Mouse (Mus musculus): Measurements from ENCODE around the gene Galnt2. TPM values are rescaled to one million over a fixed set of nuclear protein-coding genes. Genes with fewer than 3 reads are reported as not detected.
A peak's percentile ranks its signal among the peaks of the same experiment; 100 is the strongest.

Gene Galnt2
- polyA plus RNA-seq, 1 experiment from 2014 or later: 70.0 TPM

DNA sequence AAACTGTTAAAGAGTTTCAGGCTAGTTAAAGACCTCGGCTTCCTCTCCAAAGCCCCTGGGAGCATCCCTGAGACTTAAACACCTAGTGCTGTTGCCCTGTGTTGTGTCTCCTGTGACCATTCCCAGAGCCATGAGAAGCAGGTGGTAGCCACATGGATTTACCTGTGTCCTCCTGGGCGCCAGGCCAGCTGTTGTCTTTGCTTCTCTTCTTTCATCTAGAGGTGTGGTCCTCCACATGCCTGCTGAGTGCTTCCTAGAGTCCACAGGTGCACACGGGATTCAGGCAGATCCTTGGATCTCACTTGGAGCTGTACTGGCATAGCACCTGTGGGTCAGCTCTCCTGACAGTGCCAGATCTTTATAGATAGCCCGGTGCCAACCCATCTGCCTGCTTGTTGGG is 36.0 kb downstream of the Galnt2 start:
- Histone ChIP-seq H3K27me3 (replicated peaks; ENCODE audit: control insufficient read depth, insufficient read depth, low read length) (no peaks in the 10 kb centered on the region), H3K27ac (replicated peaks; ENCODE audit: low read depth, low read length) (no peak overlapping the region), H3K9ac (ENCODE audit: low read depth, low read length) (no peak overlapping the region), H3K4me1 (ENCODE audit: control insufficient read depth, insufficient read depth, low read length) (no peaks in the 10 kb centered on the region; the same call in 1 of the 2 replicates), H3K4me3 (ENCODE audit: low read depth, low read length) (no peak overlapping the region), H3K4me2 (ENCODE audit: low read depth, low read length) (no peak overlapping the region), H3K9me3 (ENCODE audit: control insufficient read depth, low read length) (no peaks in the 10 kb centered on the region), H3K36me3 (ENCODE audit: control insufficient read depth, insufficient read depth, low read length) (no peaks in the 10 kb centered on the region)
- peak; percentile 37 for DNase-seq (ENCODE audit: low spot score)
- no peak for ATAC-seq (ENCODE audit: low read depth)
- WGBS: 73% methylated on average over 4 of the region's 4 CpGs

DNA sequence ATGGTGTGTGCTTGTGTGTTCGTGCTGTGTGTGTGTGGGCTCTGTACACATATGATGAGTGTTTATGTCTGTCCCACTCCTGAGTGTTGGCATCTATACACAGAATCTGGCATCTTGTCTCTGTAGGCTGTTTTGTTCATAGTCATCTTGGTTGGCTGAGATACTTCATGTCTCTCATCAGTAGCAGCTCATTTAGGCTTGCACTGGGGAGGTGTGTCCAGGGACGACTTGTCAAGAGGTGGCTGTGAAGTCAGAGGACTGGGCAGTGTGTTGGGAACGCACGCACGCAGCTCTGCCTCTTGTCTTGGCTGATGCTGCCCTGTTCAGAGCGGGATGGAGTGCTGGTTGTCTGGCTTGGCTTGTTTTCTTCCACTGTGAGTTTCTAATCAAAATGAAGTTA is 39.3 kb downstream of the Galnt2 start:
- Histone ChIP-seq H3K9me3 (ENCODE audit: control insufficient read depth, low read length) (no peaks in the 10 kb centered on the region), H3K27me3 (replicated peaks; ENCODE audit: control insufficient read depth, insufficient read depth, low read length) (no peaks in the 10 kb centered on the region), H3K36me3 (ENCODE audit: control insufficient read depth, insufficient read depth, low read length) (no peaks in the 10 kb centered on the region), H3K4me3 (ENCODE audit: low read depth, low read length) (no peak overlapping the region), H3K9ac (ENCODE audit: low read depth, low read length) (no peak overlapping the region), H3K27ac (replicated peaks; ENCODE audit: low read depth, low read length) (no peak overlapping the region), H3K4me1 (ENCODE audit: control insufficient read depth, insufficient read depth, low read length) (peaks cover 12% of the 10 kb centered on the region), H3K4me2 (ENCODE audit: low read depth, low read length) (no peak overlapping the region)
- WGBS: 89% methylated on average over 6 of the region's 6 CpGs
- DNase-seq (ENCODE audit: low spot score): no peak
- ATAC-seq (ENCODE audit: low read depth): no peak

DNA sequence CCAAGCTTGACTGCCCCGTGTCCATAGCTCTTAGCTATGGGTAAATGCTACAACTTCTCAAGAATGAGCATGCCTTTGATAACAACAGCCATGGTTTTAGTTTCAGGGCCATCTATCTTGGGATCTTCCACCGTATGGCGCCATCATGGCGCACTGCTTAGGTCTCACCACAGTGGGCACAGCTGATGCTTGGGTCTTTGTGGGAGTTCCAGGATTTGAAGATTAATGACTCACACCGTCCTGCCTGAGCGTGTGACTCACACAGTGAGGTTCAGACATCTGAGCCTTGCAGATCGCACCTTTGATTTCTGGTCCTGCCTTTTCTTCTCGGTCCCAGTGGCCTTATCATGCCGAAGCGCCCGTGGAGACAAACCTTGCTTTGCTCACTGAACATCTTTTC is 39.7 kb downstream of the Galnt2 start:
- no peak for DNase-seq (ENCODE audit: low spot score)
- no peaks in the 10 kb centered on the region for H3K9me3 ChIP-seq (ENCODE audit: control insufficient read depth, low read length)
- peaks cover 12% of the 10 kb centered on the region for H3K4me1 ChIP-seq (ENCODE audit: control insufficient read depth, insufficient read depth, low read length)
- H3K27me3 ChIP-seq (replicated peaks; ENCODE audit: control insufficient read depth, insufficient read depth, low read length): no peaks in the 10 kb centered on the region
- no peak overlapping the region for H3K9ac ChIP-seq (ENCODE audit: low read depth, low read length)
- WGBS: 86% methylated on average over 11 of the region's 11 CpGs
- ATAC-seq (ENCODE audit: low read depth): no peak
- no peaks in the 10 kb centered on the region for H3K36me3 ChIP-seq (ENCODE audit: control insufficient read depth, insufficient read depth, low read length)
- no peak overlapping the region for H3K4me2 ChIP-seq (ENCODE audit: low read depth, low read length)
- H3K27ac ChIP-seq (replicated peaks; ENCODE audit: low read depth, low read length): no peak overlapping the region
- no peak overlapping the region for H3K4me3 ChIP-seq (ENCODE audit: low read depth, low read length)

DNA sequence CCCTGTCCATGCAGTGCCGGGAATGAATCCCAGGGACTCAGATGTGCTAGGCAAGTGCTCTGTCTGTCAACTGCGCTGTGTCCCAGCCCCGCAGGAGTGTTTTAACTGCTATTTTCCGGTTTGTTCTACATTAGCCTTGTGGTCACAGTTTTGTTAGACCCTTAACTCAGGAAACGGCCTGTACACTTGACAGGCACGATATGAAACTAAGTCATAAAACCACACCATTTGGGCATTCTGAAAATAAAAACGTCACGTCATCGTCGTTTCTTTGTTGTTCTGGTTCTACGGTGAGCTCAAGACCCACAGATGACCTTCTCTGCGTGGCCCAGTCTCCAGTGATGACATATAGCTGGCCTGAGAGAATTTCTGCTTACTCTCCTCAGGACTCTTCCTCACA is 40.3 kb downstream of the Galnt2 start:
- WGBS: 86% methylated on average over 12 of the region's 12 CpGs
- Histone ChIP-seq H3K36me3 (ENCODE audit: control insufficient read depth, insufficient read depth, low read length) (no peaks in the 10 kb centered on the region), H3K9me3 (ENCODE audit: control insufficient read depth, low read length) (no peaks in the 10 kb centered on the region), H3K4me1 (ENCODE audit: control insufficient read depth, insufficient read depth, low read length) (peaks cover 12% of the 10 kb centered on the region), H3K27ac (replicated peaks; ENCODE audit: low read depth, low read length) (no peak overlapping the region), H3K4me2 (ENCODE audit: low read depth, low read length) (no peak overlapping the region), H3K9ac (ENCODE audit: low read depth, low read length) (no peak overlapping the region), H3K27me3 (replicated peaks; ENCODE audit: control insufficient read depth, insufficient read depth, low read length) (no peaks in the 10 kb centered on the region), H3K4me3 (ENCODE audit: low read depth, low read length) (no peak overlapping the region)
- DNase-seq (ENCODE audit: low spot score) (no peak), ATAC-seq (ENCODE audit: low read depth) (no peak)

DNA sequence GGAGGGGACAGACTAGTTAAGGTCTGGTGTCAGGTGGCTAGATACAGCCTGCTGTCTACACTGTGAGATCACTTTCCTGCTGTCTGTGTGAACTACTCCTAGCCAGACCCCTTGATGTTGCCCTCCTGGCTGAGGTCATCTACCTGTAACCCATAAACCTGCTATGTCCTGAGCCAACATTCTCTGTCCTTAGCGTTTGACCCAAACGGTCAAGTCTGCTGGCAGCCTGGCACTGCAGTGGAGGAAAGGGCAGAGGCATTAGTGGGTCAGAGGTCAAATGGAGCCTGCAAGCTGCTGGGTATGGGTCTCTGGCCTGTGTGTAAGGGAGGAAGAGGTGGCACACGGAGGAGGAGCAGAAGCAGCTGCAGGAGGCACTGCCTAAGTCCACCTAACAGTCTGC is 41.6 kb downstream of the Galnt2 start:
- Histone ChIP-seq H3K9ac (ENCODE audit: low read depth, low read length) (no peak overlapping the region), H3K4me2 (ENCODE audit: low read depth, low read length) (no peak overlapping the region), H3K27me3 (replicated peaks; ENCODE audit: control insufficient read depth, insufficient read depth, low read length) (no peaks in the 10 kb centered on the region), H3K9me3 (ENCODE audit: control insufficient read depth, low read length) (no peaks in the 10 kb centered on the region), H3K4me1 (ENCODE audit: control insufficient read depth, insufficient read depth, low read length) (peaks cover 12% of the 10 kb centered on the region), H3K4me3 (ENCODE audit: low read depth, low read length) (no peak overlapping the region), H3K27ac (replicated peaks; ENCODE audit: low read depth, low read length) (no peak overlapping the region), H3K36me3 (ENCODE audit: control insufficient read depth, insufficient read depth, low read length) (no peaks in the 10 kb centered on the region)
- DNase-seq (ENCODE audit: low spot score) (no peak), ATAC-seq (ENCODE audit: low read depth) (no peak)
- WGBS: 55% methylated on average over 3 of the region's 3 CpGs

DNA sequence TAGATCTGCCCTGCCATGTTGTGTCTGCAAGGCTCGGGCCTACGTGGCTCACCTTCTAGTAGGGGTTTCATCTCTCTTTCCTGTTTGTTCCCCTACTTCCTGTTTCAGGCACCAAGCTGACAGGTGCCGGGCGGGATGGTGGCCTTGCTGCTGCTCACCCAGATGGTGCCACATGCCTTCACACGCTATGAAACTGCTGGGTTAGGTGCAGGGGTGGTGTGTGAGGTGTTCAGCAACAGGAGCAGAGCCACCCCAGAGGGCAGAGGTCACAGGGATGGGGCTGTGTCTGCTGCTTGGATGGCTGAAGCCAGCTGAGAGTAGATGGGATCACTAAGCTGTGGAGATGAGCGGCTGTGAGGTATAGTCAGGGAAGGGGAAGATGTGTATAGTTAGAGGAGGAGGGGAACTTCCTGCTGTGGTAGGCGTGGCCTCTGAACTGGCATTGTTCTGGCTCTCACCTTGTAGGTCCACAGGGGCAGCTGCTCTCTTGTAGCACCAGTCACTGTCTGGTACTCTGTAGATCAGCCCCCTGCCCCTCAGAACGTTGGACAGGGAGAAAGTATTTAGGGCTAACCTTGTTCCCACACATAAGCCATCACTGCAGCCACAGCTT is 42.5 kb downstream of the Galnt2 start:
- H3K36me3 ChIP-seq (ENCODE audit: control insufficient read depth, insufficient read depth, low read length): no peaks in the 10 kb centered on the region
- DNase-seq (ENCODE audit: low spot score) (no peak), ATAC-seq (ENCODE audit: low read depth) (no peak)
- WGBS: 55% methylated on average over 7 of the region's 8 CpGs
- no peak overlapping the region for H3K9ac ChIP-seq (ENCODE audit: low read depth, low read length)
- no peaks in the 10 kb centered on the region for H3K9me3 ChIP-seq (ENCODE audit: control insufficient read depth, low read length)
- H3K27me3 ChIP-seq (replicated peaks; ENCODE audit: control insufficient read depth, insufficient read depth, low read length): no peaks in the 10 kb centered on the region
- H3K4me3 ChIP-seq (ENCODE audit: low read depth, low read length): no peak overlapping the region
- H3K27ac ChIP-seq (replicated peaks; ENCODE audit: low read depth, low read length): no peak overlapping the region
- H3K4me2 ChIP-seq (ENCODE audit: low read depth, low read length): no peak overlapping the region
- H3K4me1 ChIP-seq (ENCODE audit: control insufficient read depth, insufficient read depth, low read length): peaks cover 16% of the 10 kb centered on the region

DNA sequence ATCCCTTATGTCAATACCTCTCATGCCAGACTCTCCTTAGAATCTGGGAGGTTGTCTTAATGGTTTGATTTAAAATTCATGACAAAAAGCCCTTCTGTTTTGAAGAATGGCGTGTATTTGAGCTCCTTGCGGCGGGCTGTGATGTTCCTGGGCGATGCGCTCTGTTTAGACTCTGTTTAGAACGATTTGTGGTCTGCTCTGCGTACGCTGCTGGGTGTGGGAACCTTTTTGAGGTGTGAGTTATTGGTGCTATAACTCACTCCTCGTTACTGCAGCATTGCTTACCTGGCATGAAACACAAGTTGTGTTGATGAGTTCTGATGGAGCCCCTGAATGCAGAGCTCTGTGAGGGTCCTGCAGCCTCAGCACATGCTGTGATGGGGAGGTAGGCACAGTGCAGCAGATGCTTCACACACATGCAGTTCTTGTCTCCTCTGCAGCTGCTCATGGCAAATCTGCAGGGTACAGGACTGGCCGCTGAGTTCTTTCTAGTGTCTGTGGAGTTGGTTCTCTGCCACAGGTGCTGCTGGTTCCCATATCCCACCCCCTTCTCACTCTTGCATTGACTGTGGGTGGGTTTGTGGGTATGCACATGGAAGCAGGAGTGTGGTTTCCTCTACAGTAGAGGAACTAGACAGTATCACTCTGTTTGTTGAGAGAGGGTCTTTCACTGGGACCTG is 43.4 kb downstream of the Galnt2 start:
- Histone ChIP-seq H3K27ac (replicated peaks; ENCODE audit: low read depth, low read length) (no peak overlapping the region), H3K9ac (ENCODE audit: low read depth, low read length) (no peak overlapping the region), H3K9me3 (ENCODE audit: control insufficient read depth, low read length) (no peaks in the 10 kb centered on the region), H3K4me3 (ENCODE audit: low read depth, low read length) (no peak overlapping the region), H3K36me3 (ENCODE audit: control insufficient read depth, insufficient read depth, low read length) (no peaks in the 10 kb centered on the region), H3K4me1 (ENCODE audit: control insufficient read depth, insufficient read depth, low read length) (peaks cover 16% of the 10 kb centered on the region), H3K4me2 (ENCODE audit: low read depth, low read length) (no peak overlapping the region), H3K27me3 (replicated peaks; ENCODE audit: control insufficient read depth, insufficient read depth, low read length) (no peaks in the 10 kb centered on the region)
- WGBS: 68% methylated on average over 10 of the region's 10 CpGs
- DNase-seq (ENCODE audit: low spot score) (no peak), ATAC-seq (ENCODE audit: low read depth) (no peak)

DNA sequence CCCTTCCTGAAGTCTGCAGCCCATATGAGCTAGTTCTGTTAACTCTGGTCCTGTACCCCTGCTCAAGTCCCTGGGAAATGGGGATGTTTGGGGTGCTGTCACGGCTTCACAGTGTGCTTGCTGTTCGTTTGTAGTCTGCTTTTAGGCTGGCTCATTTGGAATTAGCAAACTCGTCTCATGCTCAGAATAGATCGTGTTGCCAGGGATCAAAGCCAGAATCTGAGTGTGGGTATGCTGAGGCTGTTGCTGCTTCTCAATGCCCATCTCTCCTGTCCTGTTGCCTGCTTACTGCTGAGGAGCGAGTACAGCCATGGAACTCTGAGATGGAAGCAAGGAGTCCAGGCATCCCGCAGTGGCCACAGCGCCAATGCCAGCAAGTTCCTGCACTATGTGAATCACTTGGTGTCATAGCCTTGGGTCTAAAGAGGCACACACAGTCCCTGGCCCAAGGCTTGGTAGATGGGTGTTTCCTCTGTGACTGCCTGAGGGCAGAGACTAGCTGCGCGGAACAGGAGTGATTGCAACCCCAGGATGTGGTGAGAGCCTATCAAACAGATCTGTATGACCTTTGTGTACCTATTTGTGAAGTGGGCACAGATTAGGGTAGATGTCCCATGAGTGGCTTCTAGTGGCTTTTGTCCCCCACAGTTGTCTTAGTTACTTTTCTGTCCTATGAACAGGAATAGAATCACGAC is 44.3 kb downstream of the Galnt2 start:
- DNase-seq (ENCODE audit: low spot score): no peak
- Histone ChIP-seq H3K4me2 (ENCODE audit: low read depth, low read length) (no peak overlapping the region), H3K9me3 (ENCODE audit: control insufficient read depth, low read length) (no peaks in the 10 kb centered on the region), H3K27ac (replicated peaks; ENCODE audit: low read depth, low read length) (no peak overlapping the region), H3K9ac (ENCODE audit: low read depth, low read length) (no peak overlapping the region), H3K4me3 (ENCODE audit: low read depth, low read length) (no peak overlapping the region), H3K4me1 (ENCODE audit: control insufficient read depth, insufficient read depth, low read length) (peaks cover 16% of the 10 kb centered on the region), H3K27me3 (replicated peaks; ENCODE audit: control insufficient read depth, insufficient read depth, low read length) (no peaks in the 10 kb centered on the region), H3K36me3 (ENCODE audit: control insufficient read depth, insufficient read depth, low read length) (no peaks in the 10 kb centered on the region)
- no peak for ATAC-seq (ENCODE audit: low read depth)
- WGBS: 92% methylated on average over 10 of the region's 10 CpGs
